In the genomic region with DNA sequence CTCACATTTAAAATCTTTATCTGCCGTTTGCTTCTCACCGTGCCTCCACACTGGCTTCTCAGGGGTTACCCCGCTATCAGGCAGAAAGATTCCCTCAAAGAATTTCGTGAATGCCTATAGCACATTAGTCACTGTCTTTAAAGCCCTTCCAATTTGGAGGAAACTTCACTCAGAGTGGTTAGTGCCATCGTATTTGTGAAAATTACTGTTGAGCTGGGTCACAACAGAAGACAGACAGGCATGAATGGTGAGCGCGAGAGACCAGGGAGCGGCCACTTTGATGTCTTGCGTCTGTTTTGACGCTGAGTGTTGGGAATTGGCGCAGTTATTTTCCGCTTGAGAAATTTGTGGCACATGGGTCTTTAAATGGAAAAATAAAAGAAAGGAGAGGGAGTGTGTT, we compare ENCODE assay signal across 8 mouse cellular contexts.
DNase-seq lines count a peak whose midpoint lies in the region; ATAC-seq and TF ChIP-seq lines count a peak whose summit lies in the region.

No protein-coding gene starts in this region.

- intact Hi-C loops in left cerebral cortex, postnatal 10 days (cut with DNase I) = no loop called here

- H3K4me2 ChIP-seq in intestine, postnatal 0 days (replicated peaks; ENCODE audit: low read depth) = 0 out of 2 replicates have a peak overlapping the region, but pooled peaks have one; percentile 24
- H3K4me2 ChIP-seq in neural tube, embryonic 13.5 days = peak overlapping the region; percentile 66

- H3K4me1 ChIP-seq in forebrain, embryonic 10.5 days = peaks cover 21% of the 10 kb centered on the region
- H3K4me1 ChIP-seq in intestine, postnatal 0 days (replicated peaks; ENCODE audit: control insufficient read depth, insufficient read depth, low read length) = no peaks in the 10 kb centered on the region
- H3K4me1 ChIP-seq in neural tube, embryonic 13.5 days (replicated peaks) = peaks cover 21% of the 10 kb centered on the region

- H3K27ac ChIP-seq in forebrain, embryonic 10.5 days = no peak overlapping the region
- no peak overlapping the region for H3K27ac ChIP-seq in intestine, postnatal 0 days (ENCODE audit: low read depth, low read length)
- H3K27ac ChIP-seq in neural tube, embryonic 13.5 days (replicated peaks) = no peak overlapping the region

- under 1% methylated on average over 12 of the region's 12 CpGs for WGBS in forebrain, embryonic 10.5 days
- 29% methylated on average over 12 of the region's 12 CpGs for WGBS in intestine, postnatal 0 days
- under 1% methylated on average over 12 of the region's 12 CpGs for WGBS in neural tube, embryonic 13.5 days

- no peaks in the 10 kb centered on the region for H3K36me3 ChIP-seq in forebrain, embryonic 10.5 days (replicated peaks)
- peaks cover 20% of the 10 kb centered on the region for H3K36me3 ChIP-seq in intestine, postnatal 0 days (ENCODE audit: control insufficient read depth, insufficient read depth)
- no peaks in the 10 kb centered on the region for H3K36me3 ChIP-seq in neural tube, embryonic 13.5 days

- no peak for TF ChIP-seq CTCF in intestine, postnatal 0 days (IDR thresholded peaks at IDR 0.05; ENCODE audit: low read depth)

- no peak for ATAC-seq in intestine, postnatal 0 days
- ATAC-seq in neural tube, embryonic 13.5 days (ENCODE audit: low read depth) = peak; percentile 6; the same call in 1 of the 2 replicates

- DNase-seq in kidney, postnatal 14 days = peak; percentile 16
- DNase-seq in kidney, adult 8-10 months = no peak
- DNase-seq in forebrain, embryonic 10.5 days (ENCODE audit: extremely low spot score, low spot score) = peak; percentile 28
- no peak for DNase-seq in gastrocnemius, adult 8-10 months (ENCODE audit: low spot score in 2 of 2)
- no peak for DNase-seq in left cerebral cortex, postnatal 10 days (ENCODE audit: extremely low spot score in 1 of 2, low spot score in 2 of 2)
- DNase-seq in adrenal gland, postnatal 10 days = no peak

- peak overlapping the region; percentile 50 for H3K4me3 ChIP-seq in forebrain, embryonic 10.5 days
- H3K4me3 ChIP-seq in intestine, postnatal 0 days (ENCODE audit: low read depth, low read length) = no peak overlapping the region
- peak overlapping the region; percentile 35 for H3K4me3 ChIP-seq in neural tube, embryonic 13.5 days

- H3K9me3 ChIP-seq in forebrain, embryonic 10.5 days = no peaks in the 10 kb centered on the region
- no peaks in the 10 kb centered on the region for H3K9me3 ChIP-seq in intestine, postnatal 0 days (ENCODE audit: control insufficient read depth)
- H3K9me3 ChIP-seq in neural tube, embryonic 13.5 days = no peaks in the 10 kb centered on the region

- H3K27me3 ChIP-seq in forebrain, embryonic 10.5 days (ENCODE audit: poor library complexity, severe bottlenecking) = peaks cover 31% of the 10 kb centered on the region
- no peaks in the 10 kb centered on the region for H3K27me3 ChIP-seq in intestine, postnatal 0 days (replicated peaks; ENCODE audit: control insufficient read depth, insufficient read depth, low read length)
- H3K27me3 ChIP-seq in neural tube, embryonic 13.5 days = peaks cover 12% of the 10 kb centered on the region; the same call in 1 of the 2 replicates

- H3K9ac ChIP-seq in intestine, postnatal 0 days (ENCODE audit: low read depth, low read length) = no peak overlapping the region
- H3K9ac ChIP-seq in neural tube, embryonic 13.5 days = peak overlapping the region; percentile 56

Comparison
In these comparisons a context has a peak if more than half of its experiments do, and no peak if none do; other contexts are left out.
1. DNase-seq: peak in kidney, postnatal 14 days (single experiment) and forebrain, embryonic 10.5 days (single experiment); none in kidney, adult 8-10 months (0 of 2), gastrocnemius, adult 8-10 months (0 of 2), left cerebral cortex, postnatal 10 days (0 of 2) and adrenal gland, postnatal 10 days (single experiment).